Mouse (Mus musculus) central nervous system, embryonic 18 days (tissue): ENCODE data around the gene 6030445D17Rik. TPM values are rescaled to one million over a fixed set of nuclear protein-coding genes. Genes with fewer than 3 reads are reported as not detected.

Experiments
- polyA plus RNA-seq: library from polyadenylated mRNA; depleted of rRNA; stranded (reverse); fragments of >200 nt; gene quantifications from 2 replicates; pipeline ENCODE4 v1.2.3, GENCODE M21; 2012; rRNA removed

Gene 6030445D17Rik
- 0.25 and 0.32 TPM in 2 replicates for polyA plus RNA-seq

DNA sequence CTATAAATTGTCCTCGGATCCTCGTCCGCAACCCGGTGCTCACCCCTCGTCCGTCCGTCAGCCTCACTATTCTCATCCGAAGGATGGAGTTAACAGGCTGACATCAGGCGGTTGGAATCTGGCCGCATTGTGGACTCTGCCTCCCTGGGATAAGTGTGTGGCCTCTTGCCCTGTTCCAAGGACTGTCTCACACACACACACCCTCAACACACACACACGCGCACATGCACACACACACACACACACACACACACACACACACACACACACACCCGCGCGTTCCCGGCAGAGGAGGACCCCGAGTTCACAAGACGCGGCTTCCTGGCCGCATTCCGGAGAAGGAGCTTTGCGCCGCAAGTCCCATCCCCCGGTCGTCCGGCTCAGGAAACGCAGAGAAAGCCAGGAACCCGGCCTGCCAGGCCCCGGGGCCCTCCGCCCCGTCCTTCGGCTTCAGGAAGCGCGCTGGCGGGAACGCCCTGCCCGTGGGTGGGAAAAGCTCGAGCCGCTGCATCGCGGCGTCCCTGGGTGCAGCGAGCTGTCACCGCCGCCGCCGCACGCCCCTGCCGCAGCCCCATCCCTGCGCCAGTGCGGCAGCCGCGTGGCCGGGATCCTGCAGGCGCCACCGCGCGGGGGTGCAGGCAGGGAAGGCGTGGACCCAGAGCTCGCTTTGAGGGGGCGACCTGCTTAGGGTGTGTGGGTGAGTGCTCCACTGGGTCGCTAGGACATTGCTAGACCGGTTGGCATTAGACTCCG is at the start of gene 6030445D17Rik:
TSS of gene 6030445D17Rik (plus strand) at position 165 of the 753 bp plus-strand sequence.

DNA sequence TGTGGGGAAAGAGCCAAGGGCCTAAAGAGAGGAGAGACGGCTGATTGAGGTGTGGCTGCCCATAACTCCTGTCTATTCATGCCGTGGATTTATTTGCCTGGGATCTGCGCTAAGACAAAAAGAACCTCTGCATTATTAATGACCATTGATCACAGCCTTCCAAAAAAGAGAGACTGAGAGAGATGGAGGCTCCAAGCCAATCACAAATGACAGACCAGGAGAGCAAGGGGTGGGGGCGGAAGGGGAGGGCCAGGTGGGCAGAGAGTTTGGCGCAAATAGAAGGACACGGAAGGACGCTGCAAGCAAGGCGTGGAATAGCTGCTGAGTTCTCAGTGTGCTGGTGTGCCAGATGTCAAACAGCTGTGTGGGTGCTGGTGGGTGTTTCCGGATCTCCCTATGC is 38.8 kb upstream of the 6030445D17Rik start, which contains the start of gene Htr1d:
TSS of gene Htr1d (plus strand) at position 301 of the 400 bp plus-strand sequence.

GRCm38 (mm10) chr4:136469371-136469903 is 7.4 kb downstream of the 6030445D17Rik start, which contains the start of gene Luzp1:
Luzp1 (plus strand) TSS chr4:136469761.

Other genes with a start within 250 kb of the 6030445D17Rik start
- 0.60 and 2.1 TPM in 2 replicates for gene Tcea3, start 214.5 kb upstream of the 6030445D17Rik start, polyA plus RNA-seq
- 60.9 and 70.4 TPM in 2 replicates for gene Zfp46, start 177.6 kb upstream of the 6030445D17Rik start, polyA plus RNA-seq
- gene Hnrnpr, start 151.3 kb upstream of the 6030445D17Rik start, polyA plus RNA-seq, result 136 and 139 TPM in 2 replicates
- 1.8 and 2.8 TPM in 2 replicates for gene Htr1d, start 38.7 kb upstream of the 6030445D17Rik start, polyA plus RNA-seq
- gene Luzp1, start 7.5 kb downstream of the 6030445D17Rik start, polyA plus RNA-seq, result 9.6 and 11.4 TPM in 2 replicates
- gene Kdm1a, start 140.5 kb downstream of the 6030445D17Rik start, polyA plus RNA-seq, result 169 and 172 TPM in 2 replicates
- not detected in 2 replicates for gene Tex46, start 148.2 kb downstream of the 6030445D17Rik start, polyA plus RNA-seq
- gene Lactbl1, start 160.4 kb downstream of the 6030445D17Rik start, polyA plus RNA-seq, result 0.11 and 0.12 TPM in 2 replicates